ENCODE assay signal across 14 mouse cellular contexts in the genomic region with DNA sequence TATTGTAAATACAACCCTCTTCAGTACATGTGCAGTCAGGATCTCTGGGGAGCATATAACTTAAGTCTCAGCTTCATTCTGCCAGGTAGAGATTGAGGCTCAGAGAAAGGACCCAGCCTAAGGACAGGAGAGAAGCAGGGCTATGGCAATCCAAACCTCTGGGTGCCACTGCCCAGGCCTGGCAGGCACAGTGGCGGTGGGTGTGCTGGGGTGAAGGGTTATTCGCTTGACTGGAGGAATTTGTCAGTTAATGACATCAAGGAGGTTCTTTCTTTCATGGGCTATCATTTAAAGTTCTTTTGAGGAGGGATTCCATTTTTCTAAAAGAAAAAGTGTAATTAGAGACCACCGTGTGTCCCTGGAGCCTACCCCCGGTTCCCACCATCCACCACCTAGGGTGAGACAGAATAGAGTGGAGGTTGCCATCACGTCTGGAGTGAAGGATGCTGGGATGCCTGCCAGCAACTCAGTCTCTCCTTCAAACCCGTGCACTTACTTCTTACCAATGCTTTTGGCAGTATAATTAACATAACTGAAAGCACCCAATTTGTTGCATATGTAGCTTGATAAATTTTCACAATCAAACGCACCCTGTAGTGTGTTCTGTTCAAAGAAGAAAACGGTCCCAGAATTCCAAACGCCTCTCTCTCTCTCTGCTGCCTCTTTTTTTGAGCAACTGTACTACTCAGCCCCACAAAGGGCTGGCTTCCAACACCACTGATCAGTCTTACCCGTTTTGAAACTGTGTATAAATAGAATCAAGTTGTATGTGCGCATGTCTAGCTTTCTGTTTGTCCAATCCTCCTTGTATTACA. TPM values are rescaled to one million over a fixed set of nuclear protein-coding genes. Genes with fewer than 3 reads are reported as not detected.
DNase-seq lines count a peak whose midpoint lies in the region; ATAC-seq and TF ChIP-seq lines count a peak whose summit lies in the region.
"Had no signal": no experiment of that assay in that cellular context is flagged by ENCODE, and none has a peak within 500 bp of the region (broad histone marks: within the 10 kb centered on the region; RNA-seq: fewer than 3 reads in every experiment).

No protein-coding gene starts in this region.

- H3K4me2 ChIP-seq in lung, embryonic 14.5 days = no peak overlapping the region
- no peak overlapping the region for H3K4me2 ChIP-seq in hindbrain, embryonic 16.5 days (ENCODE audit: low read length)
- H3K4me2 ChIP-seq: liver, embryonic 12.5 days had no signal

- no peak overlapping the region for H3K4me3 ChIP-seq in lung, embryonic 14.5 days (ENCODE audit: low read depth, low read length)
- no peak overlapping the region for H3K4me3 ChIP-seq in hindbrain, embryonic 16.5 days (ENCODE audit: low read length)
- H3K4me3 ChIP-seq: liver, embryonic 12.5 days had no signal

- no peaks in the 10 kb centered on the region for H3K9me3 ChIP-seq in lung, embryonic 14.5 days (ENCODE audit: low read depth, low read length)
- H3K9me3 ChIP-seq in hindbrain, embryonic 16.5 days (ENCODE audit: control insufficient read depth, low read length) = no peaks in the 10 kb centered on the region
- H3K9me3 ChIP-seq: liver, embryonic 12.5 days had no signal

- H3K36me3 ChIP-seq in lung, embryonic 14.5 days (ENCODE audit: insufficient read depth) = no peaks in the 10 kb centered on the region
- H3K36me3 ChIP-seq in hindbrain, embryonic 16.5 days (ENCODE audit: control insufficient read depth, insufficient read depth, low read length) = no peaks in the 10 kb centered on the region
- H3K36me3 ChIP-seq: liver, embryonic 12.5 days had no signal

- no peak for TF ChIP-seq CTCF in lung, embryonic 14.5 days (IDR thresholded peaks at IDR 0.05; ENCODE audit: low read depth)
- TF ChIP-seq CTCF in brain, embryonic 14.5 days (IDR thresholded peaks at IDR 0.05; ENCODE audit: borderline replicate concordance, extremely low read depth, insufficient read depth, insufficient read length) = no peak

- DNase-seq in gastrocnemius, postnatal 14 days = peak; percentile 20
- no peak for DNase-seq in gastrocnemius, postnatal 10 days
- peak; percentile 57 for DNase-seq in lung, embryonic 14.5 days
- DNase-seq in lung, postnatal 4 days = no peak
- peak; percentile 96 for DNase-seq in brain, embryonic 14.5 days (ENCODE audit: low read depth)
- no peak for DNase-seq in spleen, postnatal 4 days (ENCODE audit: low spot score in 2 of 2)
- DNase-seq: B cell, adult 2 months; cerebellum, postnatal 10 days; kidney, adult 9 months; thymus, postnatal 25 days had no signal

- intact Hi-C loops in gastrocnemius, postnatal 14 days (cut with DNase I; ENCODE audit: low total_unique reads) = no loop called here

- ATAC-seq in lung, embryonic 14.5 days (ENCODE audit: insufficient read depth) = peak; percentile 54; the same call in 1 of the 2 replicates
- peak; percentile 83 for ATAC-seq in hindbrain, embryonic 16.5 days
- no peak for ATAC-seq in CD4-positive, CD25-positive, alpha-beta regulatory T cell, adult 4 months
- ATAC-seq: liver, embryonic 12.5 days; Patski had no signal

- WGBS in lung, embryonic 14.5 days = 34% methylated on average over 11 of the region's 11 CpGs
- 24% methylated on average over 11 of the region's 11 CpGs for whole genome bisulfite sequencing in hindbrain, embryonic 16.5 days

- H3K27me3 ChIP-seq in lung, embryonic 14.5 days (ENCODE audit: insufficient read depth, low read length) = no peaks in the 10 kb centered on the region
- no peaks in the 10 kb centered on the region for H3K27me3 ChIP-seq in hindbrain, embryonic 16.5 days (replicated peaks; ENCODE audit: control insufficient read depth, insufficient read depth, low read length)
- H3K27me3 ChIP-seq: liver, embryonic 12.5 days; Patski had no signal

- TF ChIP-seq POLR2A in brain, embryonic 14.5 days (IDR thresholded peaks at IDR 0.05; ENCODE audit: borderline replicate concordance, extremely low read depth, insufficient read depth, insufficient read length, poor library complexity, severe bottlenecking) = no peak

- no peaks in the 10 kb centered on the region for H3K4me1 ChIP-seq in lung, embryonic 14.5 days (ENCODE audit: insufficient read depth)
- H3K4me1 ChIP-seq in hindbrain, embryonic 16.5 days (ENCODE audit: control insufficient read depth, insufficient read depth, low read depth, low read length) = peaks cover 4% of the 10 kb centered on the region
- H3K4me1 ChIP-seq: liver, embryonic 12.5 days had no signal

- 0 out of 2 replicates have a peak overlapping the region, but pooled peaks have one; percentile 9 for H3K27ac ChIP-seq in lung, embryonic 14.5 days (ENCODE audit: low read depth)
- H3K27ac ChIP-seq in hindbrain, embryonic 16.5 days (ENCODE audit: low read depth, low read length) = 0 out of 2 replicates have a peak overlapping the region, but pooled peaks have one; percentile 27
- H3K27ac ChIP-seq: liver, embryonic 12.5 days had no signal

- no peak overlapping the region for H3K9ac ChIP-seq in lung, embryonic 14.5 days
- no peak overlapping the region for H3K9ac ChIP-seq in hindbrain, embryonic 16.5 days (ENCODE audit: low read depth, low read length)
- H3K9ac ChIP-seq: liver, embryonic 12.5 days had no signal

RNA-seq across cellular contexts. Expression of a gene that starts 27.1 kb away (rescaled TPM):
- total RNA-seq in gastrocnemius, postnatal 14 days (2021) = 10 to 100 TPM; 56.6 to 62.4 TPM
- total RNA-seq in gastrocnemius, postnatal 10 days (2021) = 10 to 100 TPM; 54.0 to 54.2 TPM
- polyA plus RNA-seq in lung, embryonic 14.5 days (2014; fragmentation: Nextera tagmentation; extraction: Ambion mirVana) = 21.1 and 25.3 TPM in 2 replicates
- 53.3 and 82.8 TPM in 2 replicates for polyA plus RNA-seq in brain, embryonic 14.5 days (2012; rRNA removed)
- polyA plus RNA-seq in hindbrain, embryonic 16.5 days (2015; fragmentation: Nextera tagmentation; extraction: Ambion mirVana) = 5.0 and 5.1 TPM in 2 replicates
- polyA plus RNA-seq in CD4-positive, CD25-positive, alpha-beta regulatory T cell, adult 4 months (2017; shearing (Covaris generic)) = not detected

Comparison
In these comparisons a context has a peak if more than half of its experiments do, and no peak if none do; other contexts are left out.
1. DNase-seq: peak in gastrocnemius, postnatal 14 days (single experiment), lung, embryonic 14.5 days (single experiment) and brain, embryonic 14.5 days (single experiment); none in gastrocnemius, postnatal 10 days (single experiment), lung, postnatal 4 days (0 of 2) and spleen, postnatal 4 days (0 of 2).